Mouse (Mus musculus): ENCODE measurements at regions not wholly inside any gene's neighbourhood (a gene's known extent, or its start where the extent isn't known, plus 50 kb on each side); places are given as distances from the start of the nearest gene placed in this dataset.

GRCm38 (mm10) chr4:140320120-140320921, 73.7 kb upstream of the Igsf21 start:
- no peak for DNase-seq (ENCODE audit: low spot score in 2 of 2)

GRCm38 (mm10) chr4:140312635-140313034, 66.1 kb upstream of the Igsf21 start:
- no peak for DNase-seq (ENCODE audit: low spot score in 2 of 2)

- DNase-seq (ENCODE audit: low spot score in 2 of 2) = no peak
Observed at GRCm38 (mm10) chr4:140307481-140307880, 60.9 kb upstream of the Igsf21 start.

GRCm38 (mm10) chr4:140304960-140305359, 58.4 kb upstream of the Igsf21 start:
- no peak for DNase-seq (ENCODE audit: low spot score in 2 of 2)

- no peak for DNase-seq (ENCODE audit: low spot score in 2 of 2)
Observed at GRCm38 (mm10) chr4:140301661-140302060, 55.1 kb upstream of the Igsf21 start.

- no peak for DNase-seq (ENCODE audit: low spot score in 2 of 2)
Observed at GRCm38 (mm10) chr4:140297912-140298620, 51.5 kb upstream of the Igsf21 start.
